Mouse (Mus musculus): ENCODE data around the gene Pcx. TPM values are rescaled to one million over a fixed set of nuclear protein-coding genes. Genes with fewer than 3 reads are reported as not detected.

Gene Pcx
- total RNA-seq, 2 experiments from 2014 or later, result 2.1 to 2.3 TPM

DNA sequence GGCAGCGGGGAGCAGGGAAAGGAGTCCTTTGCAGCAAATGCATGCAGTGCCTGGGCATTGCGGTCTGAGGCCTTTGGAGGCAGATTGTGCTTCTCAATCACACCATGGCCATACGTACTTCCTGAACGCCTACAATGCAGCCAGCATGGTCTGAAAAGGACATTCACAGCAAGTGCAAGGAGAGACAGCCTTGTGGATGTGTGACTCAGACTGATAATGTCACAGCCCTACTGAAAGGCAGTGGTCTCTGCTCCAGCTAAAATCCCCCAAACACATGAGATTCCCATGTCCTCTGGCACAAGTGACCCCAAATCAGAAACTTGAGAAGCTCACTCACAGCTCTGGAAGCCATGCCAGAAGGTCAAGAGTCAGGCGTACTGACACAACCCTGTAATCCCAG, 14.5 kb upstream of the Pcx start:
- ATAC-seq (replicated peaks; ENCODE audit: poor library complexity), result no peak

DNA sequence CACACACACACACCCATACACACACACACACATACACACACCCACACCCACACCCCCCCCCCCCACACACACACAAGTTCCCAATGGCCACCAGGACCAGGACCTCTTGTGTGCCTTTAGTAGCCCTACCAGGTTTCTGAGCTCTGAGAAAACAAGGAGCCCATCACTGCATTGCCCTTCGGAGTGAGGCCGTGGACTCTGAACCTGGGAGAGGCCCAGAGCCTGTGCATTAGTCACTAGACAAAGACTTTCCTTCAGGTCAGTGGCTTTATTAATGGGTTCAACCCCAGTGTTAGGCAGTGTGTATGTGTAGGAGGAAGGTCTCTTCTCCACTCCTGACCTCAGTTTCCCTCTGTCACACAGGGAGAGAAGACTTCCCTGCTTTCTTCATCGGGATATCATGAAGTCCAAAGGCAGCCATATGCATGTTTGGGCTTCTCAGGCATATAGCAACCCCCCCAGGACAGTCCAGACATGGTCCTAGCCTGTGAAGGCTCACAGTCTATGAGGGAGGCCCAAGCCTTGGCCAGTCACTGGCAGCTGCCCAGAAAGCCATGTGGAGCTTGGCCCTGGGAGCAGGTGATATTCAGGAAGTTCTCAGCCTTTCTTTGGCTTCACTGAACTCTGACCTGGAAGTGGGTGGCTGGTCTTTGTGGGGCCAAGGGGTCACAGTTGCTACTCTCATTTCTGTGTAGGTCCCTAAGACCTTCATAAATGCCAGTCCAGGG, 13.6 kb upstream of the Pcx start:
- ATAC-seq (replicated peaks; ENCODE audit: poor library complexity), result no peak

DNA sequence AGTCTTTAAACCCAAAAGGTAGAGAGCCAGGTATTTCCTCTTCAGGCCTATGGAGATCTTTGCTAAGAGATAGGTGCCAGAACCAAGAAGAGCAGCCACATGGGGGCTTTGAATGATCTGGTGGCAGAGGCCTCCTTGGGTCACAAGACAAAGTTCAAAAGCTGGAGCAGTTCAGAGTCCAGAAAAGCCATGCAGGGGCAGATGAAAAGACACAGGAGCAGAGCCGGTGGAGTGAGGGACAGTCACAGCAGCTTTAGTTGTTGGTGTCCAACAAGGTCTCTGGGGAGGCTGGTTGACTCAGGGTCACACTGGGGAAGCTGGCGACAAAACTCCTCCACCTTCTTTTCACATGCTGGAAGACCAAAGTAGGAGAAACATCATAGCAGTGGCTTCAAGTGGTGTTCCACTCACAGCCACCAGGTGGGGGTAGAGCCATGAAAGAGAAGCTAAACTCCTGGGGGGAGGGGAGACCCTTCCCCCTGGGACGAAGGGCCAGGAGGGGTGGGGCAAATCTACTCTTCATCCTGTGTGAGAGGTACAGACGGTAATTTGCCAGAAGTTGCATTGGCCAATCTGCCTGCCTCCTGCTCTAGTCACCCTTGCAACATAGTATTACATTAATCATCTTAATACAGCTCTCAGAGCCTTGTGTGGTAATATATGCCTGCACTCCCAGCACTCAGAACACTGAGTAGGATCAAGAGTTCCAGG, 12.9 kb upstream of the Pcx start:
- ATAC-seq (replicated peaks; ENCODE audit: poor library complexity), result peak; percentile 94

DNA sequence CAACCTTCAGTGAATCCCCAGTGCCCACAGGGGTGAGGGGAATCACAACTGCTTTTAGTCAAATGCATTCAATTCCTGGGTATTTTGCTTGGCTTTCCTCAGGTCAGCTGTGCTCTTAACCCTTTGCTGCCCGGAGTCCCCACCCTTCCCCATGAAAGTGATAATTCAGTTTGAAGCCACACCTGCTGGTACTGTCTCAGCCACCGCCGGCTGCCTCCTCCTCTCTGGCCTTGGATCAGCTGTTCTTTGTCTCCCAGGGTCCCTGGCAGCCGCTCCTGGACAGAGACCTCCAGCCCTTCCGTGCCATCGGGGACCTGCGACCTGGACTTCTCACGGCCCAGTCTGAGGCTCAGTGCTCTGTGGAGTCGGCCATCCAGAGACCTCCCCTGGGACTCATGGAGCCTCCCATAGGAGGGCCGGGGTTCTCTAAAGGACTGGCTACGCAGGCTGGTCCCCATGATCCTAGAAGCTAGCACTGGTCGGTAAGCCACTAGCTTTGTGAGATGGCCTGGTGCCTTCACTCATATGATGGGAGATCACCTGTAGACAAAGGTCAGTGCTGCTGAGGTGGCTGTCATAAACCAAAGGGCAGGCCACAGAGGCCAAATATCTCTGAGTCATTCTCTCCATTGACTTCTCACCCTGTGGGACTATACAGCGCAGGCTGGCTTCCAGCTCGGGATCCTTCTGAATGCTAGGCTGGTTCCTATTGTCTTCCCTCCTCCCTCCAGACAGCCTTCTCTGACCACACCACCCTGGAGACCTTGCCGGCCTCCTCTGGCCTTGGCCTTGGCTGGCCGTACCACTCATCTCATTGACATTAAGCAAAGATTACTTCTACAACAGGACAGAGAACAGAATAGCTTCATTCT, 12.0 kb upstream of the Pcx start, which contains the start of gene 2010003K11Rik:
TSS of gene 2010003K11Rik (minus strand) at position 522 of the 872 bp plus-strand sequence.
- no peak for ATAC-seq (replicated peaks; ENCODE audit: poor library complexity)

DNA sequence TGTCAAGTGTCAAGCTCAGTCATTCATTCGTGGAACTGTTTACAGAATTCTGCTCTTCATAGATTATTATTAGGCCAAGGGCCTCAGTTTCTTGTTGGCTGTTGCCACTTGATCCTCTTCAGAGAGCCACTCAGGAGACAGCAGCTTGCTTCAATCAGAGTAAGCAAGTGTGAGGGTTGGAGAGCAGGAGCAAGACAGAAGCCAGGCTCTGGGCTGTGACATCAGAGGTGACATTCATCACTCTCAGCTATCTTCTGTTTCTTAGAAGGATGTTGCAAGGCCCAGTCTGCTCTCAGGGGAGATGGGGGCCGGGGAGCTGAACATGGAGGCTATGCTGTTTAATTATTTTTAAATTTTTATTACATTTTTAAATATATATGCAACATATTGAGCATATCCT, 7.6 kb upstream of the Pcx start:
- no peak for ATAC-seq (replicated peaks; ENCODE audit: poor library complexity)

DNA sequence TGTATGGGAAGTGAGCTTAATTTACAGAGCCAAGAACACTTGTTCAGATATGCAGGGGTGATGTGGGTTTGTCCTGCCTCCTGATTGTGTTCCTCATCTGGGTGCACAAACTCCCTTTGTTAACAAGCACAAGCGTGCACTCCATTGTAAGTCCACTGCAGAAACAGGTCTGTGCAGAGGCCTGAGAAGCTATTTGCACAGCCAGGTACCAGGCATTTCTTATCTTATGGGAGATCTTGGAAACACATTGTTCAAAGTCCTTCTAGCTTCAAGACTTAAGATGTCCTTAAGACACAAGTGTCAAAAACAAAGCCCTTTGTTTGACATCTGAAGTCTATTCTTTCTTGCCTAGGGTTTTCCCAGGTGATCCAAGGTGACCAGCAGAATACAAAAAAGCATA, 5.4 kb upstream of the Pcx start:
- ATAC-seq (replicated peaks; ENCODE audit: poor library complexity), result no peak

DNA sequence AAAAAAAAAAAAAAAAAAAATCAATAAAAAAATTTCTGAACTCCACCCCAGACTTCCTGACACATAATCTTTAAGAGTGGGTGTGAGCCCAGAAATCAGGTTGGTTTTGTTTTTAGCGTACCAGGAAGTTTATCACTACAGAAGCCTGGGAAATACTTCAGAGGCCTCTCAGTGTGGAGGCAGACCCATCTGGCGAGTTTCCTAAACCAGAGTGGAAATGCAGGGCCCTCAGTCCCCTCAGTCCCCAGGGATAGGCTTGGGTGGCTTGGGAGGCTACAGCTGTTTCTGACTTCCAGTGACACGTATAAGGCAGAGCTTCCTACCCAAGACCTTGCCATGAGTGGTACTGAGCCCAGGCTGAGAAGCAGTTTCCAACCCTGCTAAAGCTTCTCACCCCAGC, 2.5 kb upstream of the Pcx start:
- ATAC-seq (replicated peaks; ENCODE audit: poor library complexity), result no peak

DNA sequence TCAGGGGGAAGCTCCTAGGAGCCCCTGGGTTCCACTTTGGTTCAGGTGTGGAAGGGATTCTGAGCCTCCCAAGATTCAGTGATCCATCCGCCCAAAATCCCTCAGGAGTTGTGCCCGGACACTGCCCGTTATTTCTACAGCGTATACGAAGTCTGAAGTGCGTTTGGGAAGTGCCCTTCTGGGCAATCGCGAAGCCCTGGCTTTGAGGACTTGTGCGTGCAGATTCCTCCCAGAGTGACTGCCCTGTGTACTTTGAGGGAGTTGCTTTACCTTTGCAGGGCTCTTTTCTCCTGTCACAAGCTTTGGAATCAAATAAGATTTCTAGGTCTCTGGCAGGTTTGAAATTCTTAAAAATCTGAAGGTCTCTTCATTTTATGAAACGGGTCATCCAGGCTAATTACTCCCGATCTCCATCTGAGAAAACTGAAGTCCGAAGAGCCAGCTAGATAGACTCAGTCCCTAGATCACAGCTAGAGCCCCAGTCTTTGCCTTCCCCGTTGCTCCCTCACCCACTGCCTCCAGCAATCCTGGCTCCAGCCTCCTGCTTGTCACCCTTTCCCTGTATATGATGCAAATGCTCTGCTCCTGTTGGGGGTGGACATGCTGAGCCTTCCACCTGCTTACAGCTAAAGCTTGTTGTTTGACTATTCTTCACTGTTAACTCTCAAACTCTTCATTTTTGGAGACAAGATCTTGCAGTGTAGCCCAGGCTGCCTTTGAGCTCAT, 1.0 kb downstream of the Pcx start:
- ATAC-seq (replicated peaks; ENCODE audit: poor library complexity), result no peak

DNA sequence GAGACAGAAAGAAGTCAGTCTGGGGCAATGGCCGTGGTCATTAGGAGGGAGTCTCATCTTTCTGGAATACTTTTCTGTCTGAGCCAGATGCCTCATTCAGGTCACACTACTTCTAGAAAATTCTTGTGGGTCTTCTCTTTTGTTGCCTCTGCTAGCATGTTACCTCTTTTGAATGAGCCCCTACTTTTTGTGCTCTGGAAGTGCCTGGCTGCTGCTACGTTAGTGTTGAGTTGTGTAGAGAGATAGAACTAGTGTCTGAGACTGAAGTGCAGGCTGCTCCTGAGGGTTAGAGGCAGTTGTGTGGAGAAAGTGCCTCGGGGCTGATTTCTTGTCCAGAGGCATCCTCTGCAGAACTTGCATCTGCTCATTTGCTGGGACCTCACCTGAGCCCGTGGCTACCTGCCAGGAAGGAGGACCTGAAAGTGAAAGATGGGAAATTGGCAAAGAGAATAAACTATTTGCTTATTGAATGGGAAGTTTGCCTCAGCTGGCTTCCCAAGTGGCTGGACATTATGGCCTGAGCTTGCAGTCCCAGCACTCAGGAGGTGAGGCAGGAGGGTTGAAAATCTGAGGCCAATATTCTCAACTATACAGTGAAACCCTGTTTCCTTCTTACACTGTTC, 3.1 kb downstream of the Pcx start:
- no peak for ATAC-seq (replicated peaks; ENCODE audit: poor library complexity)

DNA sequence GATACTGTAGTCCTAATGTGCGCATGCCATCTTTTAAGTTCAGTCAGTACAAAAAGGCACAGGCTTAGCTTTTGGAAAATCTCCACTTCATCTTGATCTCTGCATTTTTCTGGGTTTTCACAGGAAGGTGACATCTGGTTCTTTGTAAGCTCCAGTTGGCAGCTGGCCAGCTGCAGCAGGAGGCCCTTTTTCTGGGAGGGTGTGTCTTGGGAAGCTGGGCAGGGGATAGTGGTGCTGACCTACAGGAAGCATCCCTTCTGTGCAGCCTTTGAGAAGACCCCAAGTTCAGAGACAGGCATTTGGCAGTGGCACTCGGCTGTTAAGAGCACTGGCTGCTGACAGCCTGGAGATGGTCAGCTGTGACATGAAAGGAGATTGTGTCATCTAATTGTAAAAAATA, 5.5 kb downstream of the Pcx start:
- ATAC-seq (replicated peaks; ENCODE audit: poor library complexity), result no peak

DNA sequence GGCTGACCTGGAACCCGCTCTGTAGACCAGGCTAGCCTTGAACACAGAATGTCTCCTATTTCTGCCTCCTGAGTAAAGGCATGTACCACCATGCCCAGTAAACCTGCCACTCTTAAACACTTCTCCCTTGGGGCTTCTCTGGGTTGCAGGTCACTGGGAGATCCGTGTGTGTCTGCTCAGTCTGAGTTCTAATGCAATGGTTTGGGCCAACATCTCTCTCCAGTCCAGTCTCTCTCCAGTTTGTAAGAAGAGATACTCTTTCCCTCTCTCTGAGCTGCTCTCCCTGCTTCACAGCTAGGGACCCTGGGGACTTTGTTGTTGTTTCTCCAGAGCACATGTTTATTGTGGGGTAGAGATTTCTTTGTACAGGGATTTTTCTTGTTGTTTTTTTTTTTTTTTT, 6.0 kb downstream of the Pcx start:
- ATAC-seq (replicated peaks; ENCODE audit: poor library complexity), result no peak

DNA sequence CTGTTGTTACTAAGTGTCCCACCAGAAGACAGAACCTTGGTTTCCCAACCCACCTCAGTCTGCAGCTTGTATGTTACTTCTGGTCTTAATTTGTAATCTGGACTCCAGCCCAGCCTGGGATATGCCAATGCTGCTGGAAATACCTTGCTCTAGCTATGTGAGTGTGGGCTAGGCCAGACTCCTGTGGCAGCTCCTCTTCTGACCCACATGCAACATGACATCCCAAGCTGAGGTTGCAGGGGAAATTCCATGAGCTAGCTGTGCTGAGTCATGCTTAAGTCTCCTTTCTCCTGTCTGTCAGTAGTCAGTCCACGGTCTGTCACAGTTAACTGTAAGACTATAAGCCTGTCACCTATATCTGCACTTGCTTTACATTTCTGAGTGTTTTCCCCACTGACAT, 7.2 kb downstream of the Pcx start:
- no peak for ATAC-seq (replicated peaks; ENCODE audit: poor library complexity)

DNA sequence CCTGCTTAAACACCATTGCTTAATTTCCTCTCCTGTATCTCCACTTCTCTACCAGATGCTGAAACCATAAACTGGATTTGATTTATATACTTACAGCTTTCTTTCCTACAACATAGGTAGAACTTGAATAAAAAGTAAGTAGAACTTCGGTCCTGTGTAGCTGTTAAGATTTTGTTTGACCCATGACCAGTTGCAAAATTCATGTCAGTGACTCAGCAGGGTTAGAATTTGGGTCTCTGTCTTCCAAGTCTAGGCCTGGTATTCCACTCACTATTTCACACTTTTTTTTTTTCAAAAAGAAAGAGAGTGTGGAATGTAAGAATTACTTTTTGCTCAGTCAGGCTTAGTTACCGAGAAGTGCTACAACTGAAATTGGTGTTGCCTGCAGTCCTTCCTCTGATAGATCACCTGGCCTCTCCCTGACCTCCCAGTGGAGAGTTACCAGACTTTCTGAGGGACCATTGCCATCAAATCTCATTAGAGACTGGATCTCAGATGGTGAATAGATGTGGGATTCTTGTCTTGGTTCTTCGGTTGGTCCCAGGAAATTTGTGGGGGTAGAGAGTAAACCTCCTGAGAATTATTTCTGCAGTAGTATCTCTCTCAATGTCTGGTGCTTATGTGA, 11.3 kb downstream of the Pcx start:
- no peak for ATAC-seq (replicated peaks; ENCODE audit: poor library complexity)

DNA sequence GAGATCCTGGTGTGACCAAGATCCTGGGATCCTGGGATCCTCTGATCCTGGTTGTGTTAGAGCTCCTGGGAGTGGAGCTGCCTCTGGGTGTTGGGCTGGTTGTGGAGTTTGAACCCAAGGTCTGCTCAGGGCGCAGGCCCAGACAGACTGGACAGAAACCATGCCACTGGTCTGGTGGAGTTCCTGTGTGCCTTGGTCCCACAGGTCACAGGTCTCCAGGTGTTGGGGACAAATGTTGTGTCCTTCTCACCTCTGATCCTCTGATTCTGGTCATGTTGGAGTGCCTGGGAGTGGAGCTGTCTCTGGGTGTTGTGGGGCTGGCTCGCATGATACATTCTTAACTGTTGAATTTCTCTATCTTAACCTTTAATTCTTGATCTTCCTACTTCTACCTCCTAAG, 24.4 kb downstream of the Pcx start:
- no peak for ATAC-seq (replicated peaks; ENCODE audit: poor library complexity)

DNA sequence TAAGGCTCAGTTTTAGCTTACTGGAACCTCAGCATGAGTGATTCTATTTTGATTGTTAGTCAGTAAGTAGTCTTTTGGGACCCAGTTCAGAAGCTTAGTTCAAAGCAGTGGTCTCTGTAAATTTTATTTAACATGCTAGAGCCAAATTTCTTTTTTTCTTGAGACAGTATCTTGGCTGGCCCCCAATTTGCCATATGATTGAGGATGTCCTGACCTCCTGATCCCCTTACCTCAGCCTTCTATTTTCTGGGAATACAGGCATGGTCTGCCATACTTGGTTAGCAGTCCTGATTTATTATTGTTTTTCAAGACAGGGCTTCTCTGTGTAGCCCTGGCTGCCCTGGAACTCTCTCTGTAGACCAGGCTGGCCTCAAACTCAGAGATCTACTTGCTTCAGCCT, 25.6 kb downstream of the Pcx start:
- no peak for ATAC-seq (replicated peaks; ENCODE audit: poor library complexity)

DNA sequence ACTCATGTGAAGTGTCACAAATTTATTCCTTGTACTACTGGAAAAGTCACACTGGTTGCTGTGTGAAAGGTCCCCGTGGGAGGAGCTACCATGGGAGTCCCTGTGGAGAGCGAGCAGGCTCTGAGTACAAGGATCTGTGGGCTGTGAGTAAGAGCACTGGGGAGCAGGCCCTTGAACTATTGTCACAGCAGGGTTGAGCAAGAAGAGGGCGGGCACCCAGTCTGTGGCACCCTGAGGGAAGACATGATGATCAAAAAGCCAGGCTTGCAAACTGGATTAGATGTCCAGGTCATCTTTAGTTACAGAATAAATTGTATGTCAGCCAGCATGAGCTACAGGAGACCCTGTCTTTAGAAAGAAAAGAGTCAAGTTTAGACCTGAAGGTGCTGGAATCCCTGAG, 26.3 kb downstream of the Pcx start:
- ATAC-seq (replicated peaks; ENCODE audit: poor library complexity), result no peak

DNA sequence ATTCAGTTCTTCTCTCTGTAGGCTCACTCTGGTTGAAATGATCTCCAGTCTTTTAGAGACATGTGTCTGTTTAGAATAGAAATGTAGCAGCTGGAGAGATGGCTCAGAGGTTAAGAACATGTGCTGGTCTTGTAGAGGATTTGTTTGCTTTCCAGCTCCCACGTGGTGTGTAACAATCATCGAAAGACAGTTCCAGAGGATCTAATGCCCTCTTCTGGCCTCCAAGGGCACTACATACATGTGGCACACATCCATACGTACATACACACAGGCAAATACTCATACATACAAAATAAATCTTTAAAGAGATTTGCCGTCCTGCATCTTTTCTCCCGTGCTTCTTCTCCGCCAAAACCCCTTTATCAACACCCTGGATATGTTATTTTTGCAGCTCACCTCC, 30.0 kb downstream of the Pcx start:
- no peak for ATAC-seq (replicated peaks; ENCODE audit: poor library complexity)

DNA sequence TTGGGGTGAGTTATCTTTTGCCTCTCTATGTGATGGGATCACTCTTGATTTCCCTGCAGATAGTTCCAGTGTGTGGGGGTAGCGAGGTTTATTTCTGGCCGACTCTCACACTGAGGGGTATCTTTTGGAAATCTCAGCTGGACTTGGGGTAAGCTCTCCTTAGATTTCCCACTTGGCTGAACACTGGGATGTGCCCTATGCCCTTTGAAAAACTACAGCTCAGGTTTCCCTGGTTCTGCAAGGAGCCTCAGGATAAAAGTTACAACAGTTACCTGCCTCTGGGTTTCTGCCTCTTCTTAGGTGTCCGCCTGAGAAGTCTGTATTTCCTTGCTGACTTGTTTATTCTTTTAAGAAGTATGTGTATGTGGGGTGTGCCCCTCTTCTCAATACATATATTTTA, 30.7 kb downstream of the Pcx start:
- no peak for ATAC-seq (replicated peaks; ENCODE audit: poor library complexity)

DNA sequence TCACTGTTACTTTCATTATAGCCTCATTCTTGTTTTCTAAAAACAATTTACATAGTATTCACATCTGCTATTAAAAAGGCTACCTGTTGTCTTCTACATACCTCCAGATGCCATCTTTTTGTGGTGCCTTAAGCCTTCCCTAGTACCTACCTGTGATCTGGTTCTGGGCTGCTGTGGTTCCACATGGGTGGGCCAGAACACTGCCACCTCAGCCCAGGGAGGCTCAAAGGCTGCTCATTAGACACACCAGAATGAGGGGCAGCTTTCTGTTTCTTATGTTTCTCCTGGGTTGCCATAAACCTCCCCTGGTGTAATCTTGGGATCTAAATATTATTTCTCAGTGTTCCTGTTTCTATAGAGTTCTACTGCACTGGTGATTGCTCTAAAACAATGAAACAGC, 31.8 kb downstream of the Pcx start:
- no peak for ATAC-seq (replicated peaks; ENCODE audit: poor library complexity)

DNA sequence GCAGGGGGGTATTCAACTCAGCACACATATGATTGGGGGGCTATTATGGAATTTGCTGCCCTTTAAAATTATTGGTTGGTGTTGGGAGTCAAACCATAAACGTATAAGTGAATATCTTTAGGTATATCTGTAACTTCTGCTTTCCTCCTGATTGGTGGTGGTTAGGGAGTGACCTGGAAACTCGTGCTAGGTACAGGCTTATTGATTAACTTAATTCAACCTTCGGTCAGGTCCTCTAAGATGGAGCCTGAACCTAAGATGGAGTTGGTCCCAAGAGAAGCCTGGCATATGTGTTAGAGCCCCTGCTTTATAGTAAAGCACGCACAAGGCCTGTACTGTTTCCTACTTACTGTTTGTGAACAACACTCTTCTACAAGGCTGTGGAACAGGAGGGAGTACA, 34.8 kb downstream of the Pcx start:
- ATAC-seq (replicated peaks; ENCODE audit: poor library complexity), result no peak
